Mouse (Mus musculus) heart, postnatal 14 days (tissue): Measurements from ENCODE around the gene Alg3. TPM values are rescaled to one million over a fixed set of nuclear protein-coding genes. Genes with fewer than 3 reads are reported as not detected.

ENCODE experiments used
- DNase-seq, 2 experiments: peaks; one replicate each; pipeline ENCODE4 v3.0.0; 2021 to 2022
- intact Hi-C: fragments of 180-260 bp; cut with DNase I; formaldehyde crosslinking; loops from one replicate; pipeline ENCODE4 v1.15.1; 2025
- microRNA-seq, 2 experiments: library from miRNA; unstranded; fragments of <30 nt; microRNA quantifications; one replicate each; pipeline ENCODE4 v1.2.0; 2021 to 2022
- total RNA-seq, 2 experiments: library from RNA; stranded (reverse); gene quantifications; 2 replicates each; pipeline ENCODE4 v1.2.3; 2021

Gene Alg3
- total RNA-seq, 2 experiments from 2014 or later = 10.4 to 10.5 TPM

DNA sequence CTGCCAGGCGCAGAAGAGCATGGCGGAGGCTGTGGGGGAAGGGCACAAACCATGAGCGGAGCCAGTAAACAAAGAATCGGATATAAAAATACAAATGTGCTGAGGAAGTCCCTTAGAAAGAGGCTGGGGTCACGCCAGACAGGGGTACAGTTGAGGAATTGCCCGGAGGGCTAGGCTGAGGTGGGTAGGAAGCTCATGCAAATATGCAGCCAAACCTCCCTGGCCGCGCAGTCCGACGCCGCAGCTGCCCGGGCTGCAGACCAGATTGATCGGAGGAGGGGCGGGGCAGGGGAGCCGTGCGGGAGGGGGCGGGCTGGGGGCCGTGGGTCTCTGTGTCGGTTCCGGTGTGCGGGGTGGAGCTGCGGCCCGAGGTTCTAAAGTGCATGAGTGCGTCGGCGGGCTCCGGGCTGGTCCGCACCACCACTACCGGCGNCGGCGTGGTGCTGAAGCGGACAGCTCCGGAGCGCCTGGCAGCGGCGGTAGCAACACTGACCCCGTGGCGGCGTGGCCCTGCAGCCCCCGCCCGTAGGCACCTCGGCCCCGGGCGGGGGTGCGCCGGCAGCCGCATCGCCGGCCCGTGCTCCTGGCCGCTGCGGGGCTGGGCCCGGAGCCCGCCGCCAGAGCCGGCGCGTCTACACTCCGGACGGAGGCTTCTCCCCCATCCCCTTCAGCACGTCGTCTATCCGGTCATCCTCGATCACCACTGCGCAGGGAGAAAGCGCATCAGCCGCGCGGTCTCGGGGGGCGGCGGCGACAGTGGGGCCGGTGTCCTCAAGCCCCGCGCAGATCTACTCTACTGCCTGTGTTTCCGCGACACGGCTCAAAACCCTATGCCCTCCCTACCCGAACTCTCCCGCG, 8.2 kb upstream of the Alg3 start:
- intact Hi-C loops = no loop called here
- DNase-seq = peak; percentile 43 to 56

DNA sequence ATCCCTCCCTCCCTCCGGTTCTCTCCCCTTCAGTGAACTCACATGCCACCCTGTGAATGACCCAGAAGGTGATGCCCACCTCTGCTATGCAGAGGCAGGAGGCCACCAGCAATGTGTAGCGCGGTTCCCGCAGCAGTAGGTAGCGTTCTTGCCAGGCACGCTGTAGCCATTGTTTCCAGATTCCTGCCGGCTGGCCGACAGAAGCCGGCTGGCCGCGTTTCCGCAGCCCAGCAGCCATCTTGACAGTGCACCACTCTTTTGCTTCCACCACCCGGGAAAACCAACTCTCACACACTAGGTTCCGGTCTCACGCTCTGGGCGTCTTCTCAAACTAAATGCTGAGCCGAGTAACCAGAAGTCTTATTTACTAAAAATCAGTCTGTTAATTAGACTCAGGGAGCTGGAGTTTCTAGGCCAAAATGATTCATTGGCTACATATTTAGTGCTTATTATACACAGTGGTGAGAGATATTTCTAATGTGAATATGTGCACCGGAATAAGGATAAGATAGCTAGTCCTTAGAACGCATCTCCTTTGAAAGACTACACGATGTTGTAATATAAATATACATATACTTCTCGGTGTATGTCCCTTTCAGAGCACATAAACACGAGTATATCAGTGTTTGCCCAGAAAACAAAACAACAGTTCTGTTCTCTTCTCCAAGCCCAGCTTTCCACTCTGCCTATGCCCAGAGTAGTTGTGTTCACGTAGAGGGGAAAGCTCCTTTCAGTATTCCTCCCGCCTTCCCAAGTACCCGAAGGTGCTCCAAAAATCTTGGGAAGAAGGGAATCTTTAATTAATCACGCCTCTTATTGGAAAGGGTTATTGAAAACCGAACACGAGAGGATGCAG, 806 bp downstream of the Alg3 start:
- intact Hi-C loops = loop anchor here (2.0 to 5.0 kb wide), 3 partner anchors 40 to 93 kb away; partner anchors contain the start of genes Abcf3, Dvl3 and Psmd2

GRCm38 (mm10) chr16:20604705-20605104, 6.8 kb downstream of the Alg3 start:
- intact Hi-C loops = no loop called here
- DNase-seq = no peak

More for the DNA sequence above, 806 bp downstream of the Alg3 start:
- peak; percentile 78 to 83 for DNase-seq

- no peak for DNase-seq
- intact Hi-C loops = no loop called here
These were observed 11.0 kb downstream of the Alg3 start for GRCm38 (mm10) chr16:20600511-20600910.

GRCm38 (mm10) chr16:20596687-20597441, 14.7 kb downstream of the Alg3 start:
- intact Hi-C loops = no loop called here
- DNase-seq = no peak

DNA sequence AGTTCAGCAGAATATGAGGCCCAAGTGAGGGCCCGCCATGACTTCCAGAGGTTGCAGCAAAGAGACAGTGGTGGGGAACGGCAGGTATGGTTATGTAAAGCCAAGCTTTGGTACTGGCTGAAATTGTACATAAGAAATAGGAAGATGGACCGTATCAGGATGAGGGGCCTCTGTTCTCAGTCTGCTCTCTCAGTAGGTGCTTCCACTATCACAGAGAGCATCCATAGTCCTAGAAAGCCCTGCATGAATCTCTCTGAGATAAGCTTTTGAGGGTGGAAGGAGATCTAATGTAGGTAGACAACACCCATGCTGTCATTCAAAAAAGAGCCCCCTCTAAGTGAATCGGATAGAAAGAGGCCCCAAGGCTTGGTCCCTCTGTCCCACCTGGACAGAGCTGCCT, 15.8 kb downstream of the Alg3 start:
- intact Hi-C loops = no loop called here
- no peak for DNase-seq

- intact Hi-C loops = no loop called here
- DNase-seq = no peak
These were observed 16.4 kb downstream of the Alg3 start for GRCm38 (mm10) chr16:20595060-20595673.

DNA sequence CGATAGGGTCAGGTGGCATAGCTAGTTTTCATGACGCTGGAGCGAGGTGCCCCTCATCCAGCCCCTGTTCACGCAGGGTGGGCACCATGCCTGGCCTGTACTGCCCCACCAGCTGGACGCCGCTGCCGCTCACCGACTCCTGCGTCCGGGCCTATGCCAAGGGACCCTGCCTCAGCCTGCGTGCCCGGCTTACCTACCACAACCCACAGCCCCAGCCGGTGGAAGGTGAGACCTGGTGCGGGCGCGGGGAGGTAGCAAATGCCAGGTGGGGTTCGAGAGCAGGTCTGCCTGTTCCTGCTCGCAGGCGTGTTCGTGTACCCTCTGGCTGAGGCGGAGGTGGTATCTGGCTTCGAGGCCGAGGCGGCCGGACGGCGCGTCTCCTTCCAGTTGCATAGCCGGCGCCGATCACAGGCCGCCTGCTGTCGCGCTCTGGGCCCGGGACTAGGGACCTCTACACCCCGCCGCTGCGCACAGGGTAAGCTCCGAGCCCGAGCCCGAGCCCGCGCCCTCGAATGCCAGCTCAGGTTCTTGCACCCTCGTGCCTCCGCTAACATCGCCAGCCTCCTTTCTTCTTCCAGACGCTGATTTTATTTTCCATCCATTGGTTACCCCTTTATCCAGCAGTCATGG, 20.3 kb downstream of the Alg3 start:
- DNase-seq = peak in 1 of 2 experiments; percentile 7
- intact Hi-C loops = no loop called here

GRCm38 (mm10) chr16:20590680-20591038, 20.9 kb downstream of the Alg3 start:
- intact Hi-C loops = no loop called here
- DNase-seq = no peak

DNA sequence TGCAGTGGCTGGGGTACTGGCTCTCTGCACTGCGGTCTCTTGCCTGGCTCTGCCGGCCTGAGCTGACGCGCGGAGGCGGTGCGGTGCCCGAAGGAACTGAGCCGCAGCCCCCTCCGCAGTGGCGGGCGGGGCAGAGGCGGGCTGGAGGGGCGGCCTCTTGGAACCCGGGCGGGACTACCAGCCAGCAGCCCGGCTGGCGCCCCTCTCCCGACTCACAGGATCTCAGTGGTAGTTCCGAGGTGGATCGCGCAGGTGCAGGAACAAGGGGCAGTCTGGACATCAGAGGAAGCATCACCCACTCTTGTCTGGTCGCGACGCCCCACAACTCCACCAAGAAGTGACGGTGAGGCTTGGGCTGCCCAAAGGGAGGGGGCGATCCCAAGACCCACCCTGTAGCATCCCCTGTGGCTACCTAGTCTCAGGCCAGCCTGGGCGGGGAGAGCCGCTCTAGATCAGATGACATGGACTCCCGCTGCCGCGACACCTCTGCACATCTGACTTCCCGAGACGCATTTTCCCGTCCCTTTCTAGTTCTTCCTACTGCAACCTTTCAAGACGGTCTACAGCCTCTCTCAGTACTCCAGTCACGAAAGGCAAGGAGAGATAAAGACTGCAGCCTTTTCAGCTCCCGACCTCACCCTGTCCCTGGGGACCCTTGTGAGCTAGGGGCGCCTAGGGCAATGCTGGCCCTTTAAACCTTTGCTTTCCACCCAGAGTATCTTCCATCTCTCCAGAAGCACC, 21.4 kb downstream of the Alg3 start:
- peak; percentile 29 to 33 for DNase-seq
- intact Hi-C loops = no loop called here

DNA sequence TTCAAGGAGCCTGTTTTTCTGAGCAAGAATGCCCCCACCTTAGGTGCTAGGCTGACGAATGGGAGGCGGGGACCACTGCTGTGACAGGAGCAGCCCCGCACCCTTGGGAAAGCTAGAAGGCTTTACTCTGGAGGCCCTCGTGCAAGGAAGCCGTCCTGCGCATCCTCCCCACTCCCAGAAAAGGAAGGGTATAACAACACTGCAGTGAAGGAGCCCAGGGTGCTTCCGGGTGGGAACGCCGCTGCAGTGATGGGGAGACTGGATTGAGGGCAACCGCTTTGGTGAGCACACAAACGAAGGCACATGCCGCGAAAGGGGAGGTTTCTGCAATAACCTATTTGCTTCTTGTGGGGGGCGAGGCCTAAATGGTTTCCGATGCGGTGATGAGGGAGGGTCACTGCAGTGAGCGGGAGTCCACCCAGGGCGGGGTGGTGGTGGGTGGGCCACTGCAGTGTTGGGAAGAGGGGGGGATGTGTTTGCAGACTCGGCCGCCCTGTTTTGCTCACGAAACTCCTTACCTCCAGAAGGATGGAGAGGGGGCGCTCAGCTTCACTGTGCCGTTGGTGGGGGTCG, 22.1 kb downstream of the Alg3 start, which contains the start of gene Vwa5b2:
Vwa5b2 (plus strand) TSS at position 106 of the 573 bp plus-strand sequence.
- intact Hi-C loops = no loop called here
- DNase-seq = no peak

DNA sequence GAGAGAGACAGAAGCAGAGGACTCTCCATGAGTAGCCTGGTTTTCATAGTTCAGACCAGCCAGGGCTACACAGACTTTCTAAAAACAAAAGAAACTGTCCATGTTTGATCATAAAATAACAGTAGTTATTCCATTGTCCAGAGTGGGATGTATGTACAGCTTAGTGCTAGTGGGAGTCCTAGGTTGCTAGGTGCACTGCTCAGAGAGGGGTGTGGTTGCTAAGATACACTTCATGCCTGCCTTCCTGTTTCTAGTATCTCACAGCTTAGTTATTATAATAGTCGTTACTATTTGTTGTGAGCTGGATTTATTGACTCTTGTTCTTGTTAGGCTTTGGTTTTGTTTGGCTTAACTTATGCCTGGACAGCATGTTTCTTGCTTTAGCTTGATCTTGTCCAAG, 46.5 kb downstream of the Alg3 start:
- no peak for DNase-seq
- intact Hi-C loops = no loop called here

- intact Hi-C loops = no loop called here
- no peak for DNase-seq
These were observed 54.2 kb downstream of the Alg3 start for GRCm38 (mm10) chr16:20557381-20557780.

Small RNA genes within 50 kb of the gene (microRNA-seq; reads per million reads assigned to microRNA genes)
- gene Mir1224 = 3.2 to 279 reads per million in 2 experiments

Other genes starting within 250 kb of the Alg3 start
- 10 to 100 TPM; 42.0 to 43.3 TPM for gene Abcc5, start 185.3 kb downstream of the Alg3 start, total RNA-seq
- 10 to 100 TPM; 49.7 to 50.4 TPM for gene Eif2b5, start 112.9 kb downstream of the Alg3 start, total RNA-seq
- 10 to 100 TPM; 51.1 to 51.7 TPM for gene Dvl3, start 94.8 kb downstream of the Alg3 start, total RNA-seq
- 100 to 1,000 TPM; 218 to 220 TPM for gene Ap2m1, start 76.3 kb downstream of the Alg3 start, total RNA-seq
- gene Abcf3, start 63.2 kb downstream of the Alg3 start, total RNA-seq = 10 to 100 TPM; 69.1 to 72.7 TPM
- gene Vwa5b2, start 22.3 kb downstream of the Alg3 start, total RNA-seq = not detected
- gene Eef1akmt4, start 142 bp downstream of the Alg3 start, total RNA-seq = 1 to 10 TPM; 4.9 to 5.6 TPM
- gene Gm49333, start 125 bp downstream of the Alg3 start, total RNA-seq = under 1 TPM in 1 of 2 experiments, not detected in 1; 0.29 TPM
- gene Camk2n2, start 9.6 kb upstream of the Alg3 start, total RNA-seq = under 1 TPM; 0.73 to 0.79 TPM
- gene Ece2, start 18.1 kb upstream of the Alg3 start, total RNA-seq = under 1 TPM; 0.34 to 0.86 TPM
- 100 to 1,000 TPM; 191 to 193 TPM for gene Psmd2, start 39.9 kb upstream of the Alg3 start, total RNA-seq
- 100 to 1,000 TPM; 329 to 343 TPM for gene Eif4g1, start 56.6 kb upstream of the Alg3 start, total RNA-seq
- gene Fam131a, start 81.5 kb upstream of the Alg3 start, total RNA-seq = 10 to 100 TPM; 26.6 to 29.8 TPM
- gene Polr2h, start 105.9 kb upstream of the Alg3 start, total RNA-seq = 10 to 100 TPM; 10.2 TPM
- 1 to 10 TPM; 2.2 to 2.4 TPM for gene Clcn2, start 106.0 kb upstream of the Alg3 start, total RNA-seq
- gene Chrd, start 121.4 kb upstream of the Alg3 start, total RNA-seq = 1 to 10 TPM; 2.4 to 2.5 TPM
- gene Thpo, start 122.8 kb upstream of the Alg3 start, total RNA-seq = under 1 TPM; 0.15 to 0.36 TPM